Mouse (Mus musculus): ENCODE measurements around the gene Tfap2e. TPM values are rescaled to one million over a fixed set of nuclear protein-coding genes. Genes with fewer than 3 reads are reported as not detected.

Tfap2e gene
- polyA plus RNA-seq, 1 experiment: 0.06 TPM

DNA sequence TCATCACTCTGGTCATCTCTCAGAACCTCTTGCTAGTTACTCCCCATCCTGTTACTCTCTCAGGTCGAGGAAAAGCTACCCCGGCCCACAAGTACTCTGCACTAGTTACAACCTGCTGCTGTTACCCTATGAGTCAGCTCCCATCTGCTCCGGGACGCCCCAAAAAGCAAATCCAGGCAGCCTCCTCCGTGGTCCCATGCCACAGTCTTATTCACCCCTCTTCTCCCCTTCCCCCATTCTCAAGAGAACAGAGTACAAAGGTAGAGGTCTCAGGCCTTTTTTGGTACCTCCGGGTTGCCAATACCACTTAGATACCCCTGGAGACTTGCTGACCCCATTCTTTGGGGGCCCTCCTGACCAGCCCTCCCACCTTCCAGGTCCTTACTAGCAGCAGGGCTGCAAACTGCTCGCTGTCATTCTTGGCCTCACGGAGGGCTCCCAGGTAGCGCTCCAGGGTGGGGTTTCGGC, 15.6 kb upstream of the Tfap2e start:
- H3K4me3 ChIP-seq (ENCODE audit: control insufficient read depth, low read depth, low read length): no peak overlapping the region
- peaks cover 11% of the 10 kb centered on the region for H3K4me1 ChIP-seq (ENCODE audit: control insufficient read depth, insufficient read depth, low read length)
- H3K27ac ChIP-seq (ENCODE audit: control insufficient read depth, insufficient read depth, low read depth, low read length): no peak overlapping the region

DNA sequence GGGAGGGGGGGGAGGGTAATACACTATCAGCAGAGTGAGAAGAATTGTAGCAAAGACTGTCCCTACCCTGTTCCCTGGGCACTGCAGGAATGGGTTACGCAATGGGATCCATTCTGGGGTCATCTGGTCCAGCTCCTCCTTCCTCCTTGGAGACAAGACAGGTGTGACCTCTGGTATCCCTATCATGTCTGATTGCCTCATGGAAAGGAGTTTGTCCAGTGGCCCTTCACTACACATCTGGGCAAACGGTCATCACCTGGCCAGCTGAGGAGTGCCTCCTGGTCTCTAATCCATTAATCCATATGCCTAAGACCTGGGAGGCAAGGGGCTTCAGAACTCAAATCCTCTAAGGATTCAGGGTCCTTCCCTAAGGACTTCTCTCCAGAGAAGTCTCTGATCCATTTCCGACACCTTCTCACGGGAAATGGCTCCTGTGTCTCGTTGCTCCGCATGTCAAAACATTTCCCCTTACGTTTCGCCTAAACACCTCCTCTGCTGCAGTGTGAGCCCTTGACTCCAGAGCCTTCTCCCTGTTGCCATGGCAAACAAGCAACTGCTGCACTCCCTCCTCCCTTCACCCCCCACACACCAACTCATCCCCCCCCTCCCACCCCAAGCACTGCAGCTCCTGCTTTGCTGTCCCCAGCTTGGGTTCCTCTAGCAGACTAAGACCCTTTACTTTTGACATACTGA, 15.0 kb upstream of the Tfap2e start:
- Histone ChIP-seq H3K4me1 (ENCODE audit: control insufficient read depth, insufficient read depth, low read length) (peaks cover 11% of the 10 kb centered on the region), H3K4me3 (ENCODE audit: control insufficient read depth, low read depth, low read length) (no peak overlapping the region), H3K27ac (ENCODE audit: control insufficient read depth, insufficient read depth, low read depth, low read length) (no peak overlapping the region), H3K27me3 (ENCODE audit: control insufficient read depth, insufficient read depth, low read length) (no peaks in the 10 kb centered on the region), H3K36me3 (ENCODE audit: control insufficient read depth, insufficient read depth, low read length) (no peaks in the 10 kb centered on the region; the same call in 1 of the 2 replicates)
- TF ChIP-seq CTCF (IDR thresholded peaks at IDR 0.05; ENCODE audit: control insufficient read depth, insufficient read depth, insufficient replicate concordance, low read depth, low read length) (no peak), POLR2A (IDR thresholded peaks at IDR 0.05; ENCODE audit: control insufficient read depth, low read depth, low read length) (no peak)

More for the DNA sequence above, 15.6 kb upstream of the Tfap2e start:
- H3K27me3 ChIP-seq (ENCODE audit: control insufficient read depth, insufficient read depth, low read length): no peaks in the 10 kb centered on the region
- TF ChIP-seq POLR2A (IDR thresholded peaks at IDR 0.05; ENCODE audit: control insufficient read depth, low read depth, low read length) (no peak), CTCF (IDR thresholded peaks at IDR 0.05; ENCODE audit: control insufficient read depth, insufficient read depth, insufficient replicate concordance, low read depth, low read length) (no peak)
- no peaks in the 10 kb centered on the region; the same call in 1 of the 2 replicates for H3K36me3 ChIP-seq (ENCODE audit: control insufficient read depth, insufficient read depth, low read length)

DNA sequence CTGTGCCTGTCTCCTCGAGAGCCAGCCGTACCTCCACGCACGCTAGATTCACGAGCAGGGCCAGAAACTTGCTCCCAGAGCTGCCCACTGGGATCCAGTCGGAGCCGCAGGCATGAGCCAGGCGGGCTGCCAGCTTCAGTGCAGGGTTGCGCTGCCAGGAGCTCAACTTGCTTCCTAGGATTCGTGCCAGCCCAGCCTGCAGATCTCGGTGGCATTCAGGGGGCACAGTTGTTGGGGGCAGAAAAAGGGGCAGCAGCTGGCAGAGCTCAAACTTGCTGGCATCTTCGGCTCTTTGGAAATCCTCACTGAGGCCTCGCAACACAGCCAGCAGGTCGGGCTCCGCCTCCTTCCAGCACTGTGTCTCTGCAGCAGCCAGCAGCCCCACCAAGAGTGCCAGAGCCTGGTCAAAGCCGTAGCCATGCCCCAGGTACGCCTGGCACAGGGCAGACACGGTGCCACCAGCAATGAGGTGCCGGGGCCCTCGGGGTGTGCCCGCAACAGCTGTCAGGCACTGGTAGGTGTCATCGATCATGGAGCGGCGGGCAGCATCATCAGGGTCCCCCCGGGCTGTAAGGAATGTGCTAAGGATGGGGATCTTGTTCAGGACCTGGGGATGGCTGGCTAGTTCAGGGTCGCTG, 14.1 kb upstream of the Tfap2e start:
- Histone ChIP-seq H3K36me3 (ENCODE audit: control insufficient read depth, insufficient read depth, low read length) (no peaks in the 10 kb centered on the region; the same call in 1 of the 2 replicates), H3K4me1 (ENCODE audit: control insufficient read depth, insufficient read depth, low read length) (peaks cover 11% of the 10 kb centered on the region)
- no peak for TF ChIP-seq POLR2A (IDR thresholded peaks at IDR 0.05; ENCODE audit: control insufficient read depth, low read depth, low read length)
- no peak for TF ChIP-seq CTCF (IDR thresholded peaks at IDR 0.05; ENCODE audit: control insufficient read depth, insufficient read depth, insufficient replicate concordance, low read depth, low read length)

DNA sequence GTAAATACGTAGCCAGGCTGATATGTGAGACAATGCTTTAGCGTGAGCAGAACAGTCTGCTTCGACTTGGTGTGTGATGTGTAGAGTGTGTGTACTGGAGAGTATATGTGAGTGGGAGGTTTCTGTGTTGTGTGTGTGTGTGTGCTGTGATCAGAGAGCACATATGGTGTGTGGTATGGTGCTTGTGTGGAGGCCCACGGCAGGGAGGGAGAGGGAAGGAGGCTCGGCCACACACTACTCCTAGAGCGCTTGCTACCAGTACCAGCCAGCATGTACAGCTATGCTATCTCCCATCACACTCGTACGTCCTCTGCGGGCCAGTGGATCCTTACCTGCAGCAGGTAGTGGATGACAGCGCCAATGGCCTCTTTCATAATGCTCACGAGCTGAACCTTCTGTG, 13.5 kb upstream of the Tfap2e start:
- TF ChIP-seq POLR2A (IDR thresholded peaks at IDR 0.05; ENCODE audit: control insufficient read depth, low read depth, low read length): no peak
- TF ChIP-seq CTCF (IDR thresholded peaks at IDR 0.05; ENCODE audit: control insufficient read depth, insufficient read depth, insufficient replicate concordance, low read depth, low read length): no peak
- Histone ChIP-seq H3K27me3 (ENCODE audit: control insufficient read depth, insufficient read depth, low read length) (no peaks in the 10 kb centered on the region), H3K4me1 (ENCODE audit: control insufficient read depth, insufficient read depth, low read length) (peaks cover 11% of the 10 kb centered on the region), H3K36me3 (ENCODE audit: control insufficient read depth, insufficient read depth, low read length) (no peaks in the 10 kb centered on the region; the same call in 1 of the 2 replicates), H3K4me3 (ENCODE audit: control insufficient read depth, low read depth, low read length) (no peak overlapping the region), H3K27ac (ENCODE audit: control insufficient read depth, insufficient read depth, low read depth, low read length) (no peak overlapping the region)

More for the DNA sequence above, 14.1 kb upstream of the Tfap2e start:
- Histone ChIP-seq H3K27me3 (ENCODE audit: control insufficient read depth, insufficient read depth, low read length) (no peaks in the 10 kb centered on the region), H3K4me3 (ENCODE audit: control insufficient read depth, low read depth, low read length) (no peak overlapping the region), H3K27ac (ENCODE audit: control insufficient read depth, insufficient read depth, low read depth, low read length) (no peak overlapping the region)

DNA sequence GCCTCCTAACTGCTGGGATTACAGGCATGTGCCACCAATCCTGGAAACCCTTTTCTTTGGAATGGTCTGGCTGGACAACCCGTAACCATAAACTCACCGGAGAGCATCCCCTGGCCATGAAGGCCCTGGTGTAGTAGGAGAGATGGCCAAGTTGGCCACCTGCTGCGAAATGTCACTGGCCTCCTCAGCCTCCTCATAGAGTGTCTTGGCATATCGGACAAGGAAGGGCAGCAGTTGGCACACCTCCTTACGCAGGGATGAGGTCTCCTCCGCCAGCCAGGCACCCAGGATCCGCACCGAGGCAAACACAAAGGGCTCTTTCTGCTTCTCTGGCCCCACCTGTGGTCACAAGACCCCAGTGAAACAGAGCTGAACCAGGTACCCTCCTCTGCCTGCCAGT, 12.3 kb upstream of the Tfap2e start:
- TF ChIP-seq POLR2A (IDR thresholded peaks at IDR 0.05; ENCODE audit: control insufficient read depth, low read depth, low read length) (no peak), CTCF (IDR thresholded peaks at IDR 0.05; ENCODE audit: control insufficient read depth, insufficient read depth, insufficient replicate concordance, low read depth, low read length) (no peak)
- no peak overlapping the region for H3K4me3 ChIP-seq (ENCODE audit: control insufficient read depth, low read depth, low read length)
- H3K27me3 ChIP-seq (ENCODE audit: control insufficient read depth, insufficient read depth, low read length): no peaks in the 10 kb centered on the region
- peaks cover 9% of the 10 kb centered on the region for H3K4me1 ChIP-seq (ENCODE audit: control insufficient read depth, insufficient read depth, low read length)
- H3K36me3 ChIP-seq (ENCODE audit: control insufficient read depth, insufficient read depth, low read length): no peaks in the 10 kb centered on the region; the same call in 1 of the 2 replicates
- no peak overlapping the region for H3K27ac ChIP-seq (ENCODE audit: control insufficient read depth, insufficient read depth, low read depth, low read length)

DNA sequence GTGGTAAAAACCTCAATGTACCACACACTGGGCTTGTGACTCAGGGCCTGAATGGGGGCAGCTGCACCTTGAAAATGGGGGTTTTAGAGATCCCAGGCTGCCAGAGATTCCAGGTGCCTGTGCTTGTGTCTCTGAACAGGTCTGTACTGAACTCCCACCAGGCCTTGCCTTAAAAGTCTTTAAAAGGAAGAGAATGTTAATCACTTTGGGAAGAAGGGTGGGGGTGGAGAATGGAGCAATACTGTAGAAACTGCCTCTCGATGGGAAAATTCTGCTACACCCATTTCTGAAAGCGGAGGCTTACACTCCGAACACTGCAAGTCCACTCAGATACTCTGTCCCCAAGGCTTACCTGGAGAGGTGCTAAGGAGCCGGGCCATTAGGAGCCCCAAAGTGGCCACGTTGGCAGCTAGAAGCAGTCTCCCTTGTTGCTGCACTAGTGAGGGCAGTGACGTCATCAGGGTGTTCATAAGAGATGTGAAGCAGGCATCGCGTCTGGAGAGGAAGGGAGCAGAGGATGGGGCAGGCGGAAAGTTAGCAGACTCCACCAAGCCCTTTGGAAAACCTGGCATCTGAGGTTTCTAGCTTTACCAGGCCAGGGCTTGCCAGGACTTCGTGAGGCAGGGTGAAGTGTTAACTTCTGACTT, 10.3 kb upstream of the Tfap2e start:
- H3K36me3 ChIP-seq (ENCODE audit: control insufficient read depth, insufficient read depth, low read length): no peaks in the 10 kb centered on the region; the same call in 1 of the 2 replicates
- TF ChIP-seq POLR2A (IDR thresholded peaks at IDR 0.05; ENCODE audit: control insufficient read depth, low read depth, low read length) (no peak), CTCF (IDR thresholded peaks at IDR 0.05; ENCODE audit: control insufficient read depth, insufficient read depth, insufficient replicate concordance, low read depth, low read length) (no peak)
- H3K4me1 ChIP-seq (ENCODE audit: control insufficient read depth, insufficient read depth, low read length): peaks cover 3% of the 10 kb centered on the region
- no peak overlapping the region for H3K27ac ChIP-seq (ENCODE audit: control insufficient read depth, insufficient read depth, low read depth, low read length)
- no peaks in the 10 kb centered on the region for H3K27me3 ChIP-seq (ENCODE audit: control insufficient read depth, insufficient read depth, low read length)
- H3K4me3 ChIP-seq (ENCODE audit: control insufficient read depth, low read depth, low read length): no peak overlapping the region
